Mouse (Mus musculus): ENCODE results near the gene Trpm1.

DNA sequence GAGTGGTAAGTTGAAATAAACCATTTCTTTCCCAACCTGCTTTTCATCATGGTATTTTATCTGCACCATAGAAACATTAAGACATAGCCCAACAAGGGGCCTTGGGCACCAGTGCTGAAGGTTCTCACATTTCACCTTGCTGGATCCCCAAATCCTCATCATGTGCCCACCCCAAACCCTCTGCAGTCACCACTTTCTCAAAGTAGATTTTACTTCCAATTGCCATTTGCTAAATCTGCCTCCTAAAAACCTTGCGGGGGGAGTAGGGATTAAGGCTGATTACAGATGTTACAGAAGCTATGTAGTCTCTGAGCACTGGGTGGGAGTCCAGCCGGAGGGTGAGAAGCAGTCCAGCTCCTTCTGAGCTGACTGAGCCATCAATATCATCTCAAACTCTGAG, at the start of gene Trpm1:
- TF ChIP-seq CTCF (IDR thresholded peaks at IDR 0.05; ENCODE audit: low read depth), result no peak
- TF ChIP-seq EP300 (IDR thresholded peaks at IDR 0.05; ENCODE audit: low read depth), result no peak
